Mouse (Mus musculus): ENCODE data around the gene Gm10382.

DNA sequence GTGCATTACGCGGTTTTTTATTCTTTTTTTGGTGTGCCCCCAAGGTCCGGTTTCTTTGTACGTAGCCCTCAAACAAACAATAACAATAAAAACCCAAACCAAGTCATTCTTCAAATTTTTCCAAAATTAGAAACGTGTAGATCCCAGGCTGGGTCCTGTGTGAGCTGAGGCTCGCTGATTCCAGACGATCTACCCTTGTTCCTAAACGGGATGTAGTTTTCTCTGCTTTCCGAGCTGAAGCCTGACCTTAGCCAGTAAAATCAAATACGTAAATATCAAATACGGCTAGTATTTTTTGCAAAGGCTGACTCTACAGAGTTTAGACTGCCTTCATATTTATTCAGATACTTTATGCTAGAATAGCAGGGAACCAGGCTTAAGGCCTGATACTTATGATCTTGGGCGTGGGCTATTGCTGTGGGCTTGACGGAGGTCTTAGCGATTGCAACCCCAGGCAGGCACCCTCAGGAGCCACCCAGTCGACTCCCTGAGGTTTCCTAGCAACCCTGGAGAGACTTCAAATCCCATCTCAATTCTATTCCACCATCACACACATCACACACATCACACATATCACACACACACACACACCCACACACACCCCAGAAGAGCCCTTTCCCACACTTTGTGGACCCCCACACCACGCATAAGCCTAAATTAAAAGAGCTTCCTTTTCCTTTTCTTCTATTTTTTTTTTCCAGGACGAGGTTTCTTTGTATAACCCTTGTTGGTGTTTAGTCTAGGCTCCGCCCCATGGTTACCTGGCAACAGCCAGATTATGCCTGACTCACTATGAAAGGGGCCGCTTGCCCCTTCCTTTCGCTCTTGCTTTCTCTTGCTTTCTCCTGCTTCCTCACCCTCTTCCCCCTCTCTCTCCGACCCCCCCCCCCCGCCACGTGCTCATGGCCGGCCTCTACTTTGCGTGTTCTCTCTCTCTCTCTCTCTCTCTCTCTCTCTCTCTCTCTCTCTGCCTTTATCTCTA, 4.8 kb downstream of the Gm10382 start:
- TF ChIP-seq E2F4 (IDR thresholded peaks at IDR 0.05; ENCODE audit: borderline replicate concordance, low read depth, low read length): no peak; the same call in 1 of the 2 replicates
- TF ChIP-seq MAZ (IDR thresholded peaks at IDR 0.05; ENCODE audit: low read depth, low read length): peak; percentile 93
- peak in 1 of 2 experiments; percentile 37; a peak in 2 of 4 replicates for TF ChIP-seq POLR2A (IDR thresholded peaks at IDR 0.05; ENCODE audit: control insufficient read depth in 1 of 2, insufficient read depth in 1 of 2, low read depth in 1 of 2, low read length in 2 of 2, poor library complexity in 1 of 2)
- TF ChIP-seq EP300 (IDR thresholded peaks at IDR 0.05; ENCODE audit: low read depth in 1 of 2, low read length in 2 of 2): peak in 1 of 2 experiments; percentile 12; a peak in 3 of 4 replicates
- TF ChIP-seq CTCF (IDR thresholded peaks at IDR 0.05 in 2 of 3, conservative IDR thresholded peaks at IDR 0.05 in 1 of 3; ENCODE audit: control insufficient read depth in 1 of 3, insufficient read depth in 1 of 3, low read depth in 2 of 3, low read length in 3 of 3, poor library complexity in 1 of 3, severe bottlenecking in 1 of 3): no peak
- TF ChIP-seq RAD21 (IDR thresholded peaks at IDR 0.05; ENCODE audit: low read depth, low read length): no peak
- peak; percentile 73 for TF ChIP-seq USF1 (IDR thresholded peaks at IDR 0.05; ENCODE audit: low read depth, low read length)
- TF ChIP-seq UBTF (IDR thresholded peaks at IDR 0.05; ENCODE audit: borderline replicate concordance, insufficient read depth, low read depth, low read length): no peak
- TF ChIP-seq RCOR1 (IDR thresholded peaks at IDR 0.05; ENCODE audit: low read depth, low read length): no peak; the same call in 1 of the 2 replicates

All from MEL (cell line).